Mouse (Mus musculus) monocyte, adult 2 months (primary cell): Measurements from ENCODE around the gene Mrpl20.
A peak's percentile ranks its signal among the peaks of the same experiment; 100 is the strongest.

Experiments used
- DNase-seq, 2 experiments: peaks; one replicate each; pipeline ENCODE4 v3.0.0; 2022; ENCODE audit warnings: low spot score in 2 of 2, low read depth in 1 of 2

Gene Mrpl20

GRCm38 (mm10) chr4:155802741-155803339 is at the start of gene Mrpl20:
TSS of gene Mrpl20 (plus strand) at chr4:155802878.
- DNase-seq: no peak

- no peak for DNase-seq
These were observed 45.7 kb upstream of the Mrpl20 start for GRCm38 (mm10) chr4:155757011-155757410.

- DNase-seq: no peak
These were observed 42.6 kb upstream of the Mrpl20 start for GRCm38 (mm10) chr4:155759862-155760612.

- DNase-seq: peak; percentile 93 to 96
These were observed 41.9 kb upstream of the Mrpl20 start, which contains the start of gene Atad3a for GRCm38 (mm10) chr4:155760613-155761355. TSS of gene Atad3a (minus strand) at chr4:155761093.

- no peak for DNase-seq
These were observed 41.1 kb upstream of the Mrpl20 start for GRCm38 (mm10) chr4:155761356-155762099.

- no peak for DNase-seq
These were observed 40.3 kb upstream of the Mrpl20 start for GRCm38 (mm10) chr4:155762357-155762756.

- no peak for DNase-seq
These were observed 33.2 kb upstream of the Mrpl20 start for GRCm38 (mm10) chr4:155769496-155769879.

- DNase-seq: peak; percentile 63 to 81
These were observed 32.7 kb upstream of the Mrpl20 start for GRCm38 (mm10) chr4:155769880-155770512.

- no peak for DNase-seq
These were observed 32.1 kb upstream of the Mrpl20 start for GRCm38 (mm10) chr4:155770626-155771025.

- no peak for DNase-seq
These were observed 31.0 kb upstream of the Mrpl20 start for GRCm38 (mm10) chr4:155771706-155772105.

GRCm38 (mm10) chr4:155772786-155773185 is 29.9 kb upstream of the Mrpl20 start:
- no peak for DNase-seq

- no peak for DNase-seq
These were observed 29.2 kb upstream of the Mrpl20 start for GRCm38 (mm10) chr4:155773335-155774078.

- no peak for DNase-seq
These were observed 28.4 kb upstream of the Mrpl20 start, which contains the start of gene Vwa1 for GRCm38 (mm10) chr4:155774280-155774754. TSS of gene Vwa1 (minus strand) at chr4:155774698.

GRCm38 (mm10) chr4:155774971-155775740 is 27.5 kb upstream of the Mrpl20 start:
- DNase-seq: no peak

- no peak for DNase-seq
These were observed 26.8 kb upstream of the Mrpl20 start for GRCm38 (mm10) chr4:155775855-155776254.

- DNase-seq: no peak
These were observed 25.9 kb upstream of the Mrpl20 start for GRCm38 (mm10) chr4:155776704-155777335.

- DNase-seq: no peak
These were observed 24.9 kb upstream of the Mrpl20 start for GRCm38 (mm10) chr4:155777816-155778215.

- DNase-seq: no peak
These were observed 23.2 kb upstream of the Mrpl20 start for GRCm38 (mm10) chr4:155779498-155779897.

GRCm38 (mm10) chr4:155780895-155781294 is 21.8 kb upstream of the Mrpl20 start:
- DNase-seq: no peak
